Mouse (Mus musculus) cerebellum, adult 11 months (tissue): ENCODE results near the gene Ampd3.

ENCODE experiments used
- DNase-seq: peaks from one replicate; pipeline ENCODE4 v3.0.0; 2022

Gene Ampd3

DNA sequence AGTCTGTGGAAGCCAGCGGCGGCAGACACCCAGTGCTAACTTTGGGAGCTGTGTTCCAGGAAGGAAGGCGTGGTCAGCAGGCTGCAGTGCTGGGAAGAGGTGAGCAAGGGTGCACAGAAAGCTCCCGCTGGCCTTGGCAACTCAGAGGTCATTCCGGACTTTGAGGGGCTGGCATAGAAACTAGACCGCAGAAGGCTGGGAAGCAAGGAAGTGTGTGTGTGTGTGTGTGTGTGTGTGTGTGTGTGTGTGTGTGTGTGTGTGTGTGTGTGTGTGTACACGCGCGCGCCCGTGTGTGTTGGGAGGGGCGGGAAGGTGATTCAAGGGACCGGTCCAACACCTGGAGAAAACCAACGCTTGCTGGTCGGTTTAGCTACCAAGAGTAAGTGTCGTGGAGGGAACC, at the start of gene Ampd3:
Ampd3 (plus strand) TSS at position 206 of the 400 bp plus-strand sequence.
- DNase-seq = no peak

GRCm38 (mm10) chr7:110718505-110718904, 49.5 kb upstream of the Ampd3 start:
- DNase-seq = no peak

- DNase-seq = no peak
Measured at GRCm38 (mm10) chr7:110719857-110720256, 48.1 kb upstream of the Ampd3 start.

GRCm38 (mm10) chr7:110722183-110722582, 45.8 kb upstream of the Ampd3 start:
- peak; percentile 57 for DNase-seq

DNA sequence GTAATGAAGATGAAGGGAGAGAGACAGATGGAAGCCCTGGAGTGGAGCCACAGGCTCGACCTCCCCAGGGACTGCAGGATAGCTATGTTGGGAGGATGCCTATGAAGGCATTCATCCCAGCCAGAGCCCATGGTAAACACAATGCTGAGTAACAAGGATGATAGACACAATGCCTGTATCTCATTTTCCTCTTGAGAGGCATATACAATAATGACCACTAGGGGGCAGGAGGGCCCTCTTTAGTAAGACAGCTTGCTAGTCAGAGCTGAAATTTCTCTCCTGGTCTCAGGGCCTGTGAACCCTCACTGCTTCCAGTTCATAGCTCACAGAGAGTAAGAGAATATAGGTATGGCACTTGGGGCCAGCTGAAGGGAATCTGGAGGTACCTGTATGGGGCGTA, 41.0 kb upstream of the Ampd3 start:
- peak; percentile 45 for DNase-seq

DNA sequence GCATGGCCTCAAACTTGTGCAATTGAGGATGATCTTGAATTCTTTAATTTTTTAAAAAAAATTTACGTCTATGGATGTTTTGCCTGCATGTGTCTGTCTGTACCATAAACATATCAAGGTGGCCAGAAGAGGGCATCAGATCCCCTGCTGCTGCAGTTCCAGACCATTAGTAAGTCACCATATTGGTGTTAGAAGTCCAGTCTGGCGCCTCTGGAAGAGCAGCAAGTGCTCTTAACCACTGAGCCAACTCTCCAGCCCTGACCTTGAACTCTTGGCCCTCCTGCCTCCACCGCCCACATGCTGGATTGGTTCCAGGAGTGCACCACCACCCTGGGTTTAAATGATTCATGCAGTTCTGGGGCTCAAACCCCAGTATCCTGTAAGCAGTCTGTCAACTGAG, 39.1 kb upstream of the Ampd3 start:
- no peak for DNase-seq

DNA sequence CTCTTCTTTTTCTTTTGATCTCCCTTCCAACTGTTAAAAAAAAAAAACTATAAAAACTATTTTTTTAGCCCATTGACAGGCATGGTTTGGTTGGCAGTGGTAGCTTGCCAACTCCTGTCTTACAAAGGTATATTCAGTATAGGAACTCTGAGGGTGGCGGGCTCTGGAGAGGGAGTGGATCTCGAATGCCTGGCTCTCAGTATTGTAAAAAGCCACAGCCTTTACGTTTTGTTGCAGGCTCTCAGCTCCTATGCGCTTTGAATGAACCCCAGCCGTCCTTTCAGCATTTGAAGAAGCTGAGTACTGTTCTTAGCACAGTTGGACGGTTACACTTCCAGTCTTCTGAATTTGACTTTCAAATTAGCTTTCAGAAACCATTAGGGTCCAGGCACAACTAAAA, 38.7 kb upstream of the Ampd3 start:
- no peak for DNase-seq

DNA sequence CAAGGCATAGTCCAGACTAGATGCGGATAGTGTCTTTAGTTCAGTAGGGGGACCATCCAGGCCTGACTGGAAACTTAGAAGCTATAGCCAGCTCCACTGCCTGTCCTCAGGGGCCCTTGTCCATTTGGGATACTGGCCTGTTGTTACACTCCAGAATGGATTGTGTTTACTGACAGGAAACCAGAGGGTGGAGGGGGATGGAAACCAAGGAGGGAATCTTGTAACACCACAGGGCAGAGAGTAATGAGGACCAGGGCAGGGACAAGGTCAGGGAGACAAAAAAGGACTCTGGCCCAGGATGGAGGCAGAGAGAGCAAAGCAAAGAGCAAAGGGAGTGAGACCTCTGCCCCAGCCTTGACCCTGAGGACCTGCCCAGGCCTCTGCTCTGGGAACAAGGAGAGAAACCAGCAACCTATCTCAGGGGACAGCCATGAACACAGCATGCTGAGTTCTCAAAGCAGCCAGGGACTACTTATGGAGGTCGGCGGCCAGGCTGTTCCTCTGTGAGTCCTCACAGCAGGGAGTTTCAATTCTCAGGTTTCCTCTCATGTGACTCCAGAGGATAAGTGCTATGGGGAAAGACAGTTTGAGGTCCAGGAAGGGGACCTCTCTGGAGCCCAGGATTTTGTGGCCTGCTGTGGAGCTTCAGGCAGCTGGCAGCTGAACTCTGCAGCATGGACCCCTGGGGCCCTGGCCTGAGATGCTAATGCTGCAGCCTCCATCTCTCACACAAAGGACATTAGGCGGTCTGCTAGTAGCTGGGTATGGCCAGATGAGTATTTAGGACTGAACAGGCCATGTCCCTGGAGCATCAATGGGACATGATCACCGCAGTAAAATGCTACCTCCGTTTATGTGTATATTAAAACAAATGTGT, 36.7 kb upstream of the Ampd3 start:
- DNase-seq = no peak

DNA sequence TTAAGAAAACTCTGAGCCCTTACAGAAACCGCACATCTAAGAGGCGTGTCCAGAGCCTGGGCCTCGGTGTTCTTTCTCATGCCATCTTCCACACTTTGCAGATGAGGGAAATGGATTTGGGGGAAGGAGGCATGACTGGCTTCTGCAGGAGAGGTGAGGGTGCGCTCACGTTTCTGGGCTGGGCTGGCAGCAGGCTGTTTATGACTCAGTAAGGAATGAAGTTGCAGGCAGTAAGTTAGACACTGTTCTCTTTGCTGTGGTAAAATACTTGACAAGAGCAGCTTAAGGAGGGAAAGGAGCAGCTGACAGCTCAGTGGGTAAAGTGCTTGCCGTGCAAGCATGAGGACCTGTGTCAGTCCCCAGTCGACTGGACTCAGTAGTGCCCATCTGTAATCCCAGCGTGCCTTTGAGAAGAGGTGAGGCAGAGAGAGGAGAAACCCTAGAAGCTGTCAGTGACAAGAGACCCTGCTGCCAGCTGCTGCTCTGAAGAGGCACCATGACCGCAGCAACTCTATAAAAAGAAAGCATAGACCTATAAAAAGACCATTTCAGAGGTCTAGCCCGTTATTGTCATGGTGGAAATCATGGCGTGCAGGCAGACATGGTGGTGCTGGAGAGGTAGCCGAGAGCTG, 35.9 kb upstream of the Ampd3 start:
- DNase-seq = no peak

DNA sequence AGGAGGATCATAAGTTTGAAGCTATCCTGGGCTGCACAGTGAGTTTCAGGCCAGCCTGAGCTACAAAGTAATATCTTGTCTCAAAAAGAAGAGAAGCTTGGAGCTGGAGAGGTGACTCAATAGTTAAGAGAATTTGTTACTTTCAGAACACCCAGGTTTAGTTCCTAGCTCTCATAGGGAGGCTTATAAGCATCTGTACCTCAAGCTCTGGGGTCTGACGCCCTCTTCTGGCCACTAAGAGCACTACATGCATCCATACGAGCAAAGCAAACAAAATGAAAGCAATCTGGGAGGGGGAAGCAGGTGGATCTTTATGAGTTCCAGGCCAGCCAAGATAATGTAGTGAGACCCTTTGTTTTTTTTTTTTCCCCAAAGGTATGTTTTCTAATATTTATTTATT, 31.1 kb upstream of the Ampd3 start:
- DNase-seq = no peak

GRCm38 (mm10) chr7:110739764-110740163, 28.2 kb upstream of the Ampd3 start:
- DNase-seq = no peak

GRCm38 (mm10) chr7:110740188-110740587, 27.8 kb upstream of the Ampd3 start:
- DNase-seq = no peak

- DNase-seq = no peak
Measured at GRCm38 (mm10) chr7:110742022-110742421, 26.0 kb upstream of the Ampd3 start.

GRCm38 (mm10) chr7:110746087-110746562, 21.9 kb upstream of the Ampd3 start:
- DNase-seq = no peak

- DNase-seq = no peak
Measured at GRCm38 (mm10) chr7:110746809-110747208, 21.2 kb upstream of the Ampd3 start.

GRCm38 (mm10) chr7:110750834-110751233, 17.2 kb upstream of the Ampd3 start:
- DNase-seq = no peak

GRCm38 (mm10) chr7:110751634-110752033, 16.4 kb upstream of the Ampd3 start:
- DNase-seq = no peak

- DNase-seq = no peak
Measured at GRCm38 (mm10) chr7:110753310-110753709, 14.7 kb upstream of the Ampd3 start.

DNA sequence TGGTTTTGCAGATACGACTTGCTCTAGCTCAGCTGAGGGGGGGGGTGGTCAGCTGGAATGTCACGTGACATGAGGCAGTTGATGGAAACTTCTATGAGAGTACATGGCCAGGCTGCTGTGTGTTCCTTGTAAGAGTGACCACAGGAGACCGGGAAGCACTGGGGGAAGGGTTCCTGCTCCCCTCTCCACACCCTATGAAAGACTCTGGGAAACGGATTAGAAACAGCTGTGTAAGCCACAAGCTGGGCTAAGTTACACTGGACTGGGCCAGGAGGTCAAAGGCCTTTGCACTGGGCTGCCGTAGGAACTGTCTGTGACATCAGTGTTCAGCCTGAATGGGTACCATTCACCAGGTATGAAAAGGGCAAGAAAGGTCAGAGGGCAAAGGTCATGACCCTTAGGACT, 14.1 kb upstream of the Ampd3 start:
- DNase-seq = no peak

- no peak for DNase-seq
Measured at GRCm38 (mm10) chr7:110756440-110756839, 11.6 kb upstream of the Ampd3 start.

DNA sequence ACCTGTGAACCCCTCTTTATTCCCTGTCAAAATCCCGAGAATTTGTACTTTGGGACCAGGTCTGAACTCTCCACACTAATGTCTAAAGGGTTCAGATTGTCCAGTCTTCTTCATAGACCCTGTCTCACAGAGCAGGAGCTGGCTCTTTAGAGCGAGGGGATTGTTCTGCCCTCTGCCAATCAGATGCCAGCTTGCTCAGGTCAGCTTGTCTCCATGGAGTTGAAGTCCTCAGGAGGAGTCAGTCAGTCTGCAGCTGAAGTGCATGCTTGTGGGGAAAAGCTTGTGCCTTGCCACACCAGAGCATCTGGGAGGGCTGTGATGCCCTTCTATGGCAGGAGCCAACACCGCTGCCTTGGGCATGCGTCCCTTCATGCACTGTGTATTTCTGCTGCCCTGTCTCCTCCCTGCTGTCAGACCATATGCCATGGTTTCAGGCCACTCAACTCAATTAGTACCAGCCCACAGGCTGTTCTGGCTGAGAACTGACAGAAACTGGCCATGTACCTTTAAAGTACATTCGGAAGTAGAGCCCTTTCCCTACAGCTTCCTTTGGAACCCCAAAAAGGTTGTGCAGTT, 5.3 kb upstream of the Ampd3 start:
- DNase-seq = peak; percentile 75

DNA sequence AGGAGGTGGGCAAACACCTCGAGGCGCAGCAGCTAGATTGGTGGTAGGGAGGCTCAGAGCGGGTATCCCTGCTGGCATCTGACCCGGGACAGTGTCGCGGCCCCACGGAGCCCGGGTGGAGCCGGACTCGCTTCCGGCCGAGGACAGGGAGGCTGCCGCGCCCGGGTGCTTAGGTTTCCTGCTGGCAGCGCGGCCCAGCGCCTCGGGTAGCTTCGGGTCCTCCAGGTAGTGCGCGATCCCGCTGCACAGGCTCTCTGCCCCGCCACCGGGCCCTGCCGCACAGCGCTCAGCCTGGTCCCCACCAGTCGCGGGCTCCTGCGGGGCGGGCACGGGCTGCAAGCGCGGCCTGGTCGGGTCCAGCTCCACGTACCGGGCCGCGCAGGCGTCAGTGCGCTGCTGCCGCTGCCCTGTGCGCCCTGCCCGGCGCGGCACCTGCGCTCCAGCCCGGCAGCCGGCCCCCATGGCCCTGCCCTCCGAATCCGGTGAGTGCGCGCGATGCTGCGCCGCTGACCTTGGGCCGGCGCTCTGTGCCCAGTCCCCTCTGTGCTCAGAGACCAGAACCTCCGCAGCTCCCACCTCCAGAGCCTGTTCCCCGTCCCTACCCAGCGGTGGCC, 552 bp downstream of the Ampd3 start:
- peak; percentile 62 for DNase-seq

- DNase-seq = no peak
Measured at GRCm38 (mm10) chr7:110769094-110769493, 1.1 kb downstream of the Ampd3 start.
